Mouse (Mus musculus): ENCODE data around the gene Gm9803. TPM values are rescaled to one million over a fixed set of nuclear protein-coding genes. Genes with fewer than 3 reads are reported as not detected.

Gene Gm9803
- total RNA-seq, 1 experiment from 2014 or later: 30.4 TPM

DNA sequence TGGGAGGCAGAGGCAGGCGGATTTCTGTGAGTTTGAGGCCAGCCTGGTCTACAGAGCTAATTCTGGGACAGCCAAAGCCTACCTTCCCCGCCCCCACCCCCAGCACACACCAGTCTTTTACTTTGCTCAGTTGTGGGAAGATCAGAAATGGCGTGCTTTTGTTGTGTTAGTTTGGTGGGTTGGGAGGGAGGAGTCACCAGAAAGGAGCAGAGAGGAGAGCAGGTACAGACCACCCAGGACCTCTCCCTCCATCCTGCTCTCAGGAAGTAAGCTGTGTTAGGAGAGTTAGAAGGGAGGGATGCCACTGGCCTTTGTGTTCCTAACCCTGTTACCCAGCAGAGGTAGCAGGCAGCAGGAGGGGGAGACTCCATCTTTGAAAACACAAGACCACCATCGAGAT, 16.8 kb upstream of the Gm9803 start:
- ATAC-seq (replicated peaks; ENCODE audit: low read depth, poor library complexity, severe bottlenecking): no peak

DNA sequence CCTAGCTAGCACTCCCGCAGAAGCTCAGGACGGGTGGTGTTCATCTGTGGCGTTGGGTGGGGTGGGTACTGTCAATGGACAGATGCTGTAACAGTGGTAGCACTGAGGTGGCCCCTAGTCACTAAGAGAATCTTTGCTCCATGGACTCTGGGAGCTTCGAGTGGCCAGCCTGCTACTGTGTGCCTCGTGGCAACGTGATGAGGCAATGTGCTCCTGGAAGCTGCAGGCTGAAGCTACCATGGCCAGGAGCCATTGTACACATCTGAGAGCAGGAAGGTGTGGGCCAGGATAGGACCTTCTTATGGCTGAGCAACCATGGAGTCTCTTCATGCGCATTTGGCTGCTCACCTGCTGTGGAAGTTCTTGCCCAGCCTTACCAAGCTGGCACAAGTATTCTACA, 14.7 kb upstream of the Gm9803 start:
- no peak for ATAC-seq (replicated peaks; ENCODE audit: low read depth, poor library complexity, severe bottlenecking)

DNA sequence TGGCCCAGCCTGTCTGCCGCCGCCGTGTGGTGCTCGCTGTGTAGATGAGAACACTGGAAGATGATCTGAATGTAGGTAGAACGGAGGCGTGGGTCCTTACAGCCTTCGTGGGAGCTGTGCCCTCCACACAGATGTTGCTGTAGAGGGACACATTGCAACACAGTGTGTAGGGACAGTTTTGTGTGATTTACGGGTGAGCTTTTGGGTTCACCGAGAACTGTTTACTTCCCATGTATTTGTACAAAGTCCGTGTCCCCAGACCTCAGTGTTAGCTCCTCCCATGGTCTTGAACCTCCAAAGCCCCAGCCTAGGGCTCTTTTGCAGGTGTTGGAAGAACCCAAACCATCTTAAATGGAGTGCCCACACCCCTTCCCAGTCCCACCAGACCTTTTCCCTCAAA, 10.9 kb upstream of the Gm9803 start:
- no peak for ATAC-seq (replicated peaks; ENCODE audit: low read depth, poor library complexity, severe bottlenecking)

DNA sequence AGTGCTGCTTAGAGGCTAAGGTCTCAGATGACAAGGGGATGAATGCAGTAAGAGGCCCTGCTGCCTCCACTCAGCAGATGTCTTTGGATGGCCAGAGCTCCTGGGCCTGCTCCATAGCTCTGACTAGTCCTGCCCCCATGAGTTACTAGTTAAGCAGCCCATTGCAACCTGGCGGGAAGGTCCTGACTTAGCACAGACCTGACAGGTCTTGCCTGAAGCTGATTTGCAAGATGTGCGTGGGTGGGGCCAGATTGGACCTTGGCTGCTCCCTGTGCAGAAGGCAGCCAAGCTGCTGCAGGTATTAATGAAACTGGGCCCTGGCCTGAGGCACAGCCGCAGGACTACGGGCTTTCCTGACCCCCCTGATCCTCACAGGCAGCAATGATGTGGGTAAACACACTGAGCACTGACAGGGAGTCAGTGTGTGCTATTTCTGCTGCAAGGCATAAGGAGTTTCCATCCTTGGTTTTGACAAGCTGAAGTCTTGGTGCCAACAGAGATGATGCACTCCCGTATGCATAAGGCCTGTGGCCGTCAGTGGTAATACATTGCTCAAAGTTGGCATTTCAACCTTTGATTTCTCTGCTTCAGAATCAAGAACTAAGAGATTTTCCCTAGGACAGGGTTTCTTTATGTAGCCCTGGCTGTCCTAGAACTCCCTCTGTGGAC, 6.8 kb upstream of the Gm9803 start:
- no peak for ATAC-seq (replicated peaks; ENCODE audit: low read depth, poor library complexity, severe bottlenecking)

DNA sequence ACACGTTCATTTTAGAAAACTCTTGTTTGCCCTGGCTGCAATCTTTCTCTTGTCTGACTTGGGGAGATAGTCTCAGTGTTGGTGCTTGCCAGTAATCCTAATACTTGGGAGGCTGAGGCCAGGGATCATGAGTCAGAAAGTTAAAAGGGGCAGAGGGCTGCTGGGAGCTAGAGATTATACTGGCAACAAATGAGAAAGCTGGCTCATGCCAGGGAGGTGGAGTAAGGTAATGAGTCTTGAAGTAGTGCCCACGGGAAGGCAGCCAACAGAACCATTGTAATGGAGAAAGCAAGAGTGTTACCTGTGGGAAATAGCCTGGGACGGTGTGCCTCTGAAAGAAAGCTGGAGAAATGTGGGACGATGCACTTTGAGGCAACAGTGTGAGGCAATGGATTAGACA, 6.0 kb upstream of the Gm9803 start:
- no peak for ATAC-seq (replicated peaks; ENCODE audit: low read depth, poor library complexity, severe bottlenecking)

DNA sequence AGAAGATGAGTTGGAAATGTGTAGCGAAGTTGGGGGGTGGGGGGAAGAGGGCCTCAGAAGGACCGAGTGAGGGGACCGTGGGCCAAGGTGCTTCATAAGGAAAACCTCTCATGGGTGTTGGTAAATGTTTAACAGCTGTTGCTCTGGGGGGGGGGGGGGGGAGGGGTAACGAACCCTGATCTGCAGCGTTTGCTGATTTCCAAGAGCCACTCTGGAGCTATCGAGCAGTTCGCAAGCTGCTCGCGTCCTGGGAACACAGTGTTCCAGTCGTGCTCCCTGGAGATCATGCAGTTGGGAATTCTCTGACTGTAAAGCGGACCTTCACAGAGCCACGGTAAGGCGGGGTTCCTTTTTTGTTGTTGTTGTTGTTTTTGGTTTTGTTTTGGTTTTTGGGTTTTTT, 5.5 kb upstream of the Gm9803 start:
- ATAC-seq (replicated peaks; ENCODE audit: low read depth, poor library complexity, severe bottlenecking): no peak

DNA sequence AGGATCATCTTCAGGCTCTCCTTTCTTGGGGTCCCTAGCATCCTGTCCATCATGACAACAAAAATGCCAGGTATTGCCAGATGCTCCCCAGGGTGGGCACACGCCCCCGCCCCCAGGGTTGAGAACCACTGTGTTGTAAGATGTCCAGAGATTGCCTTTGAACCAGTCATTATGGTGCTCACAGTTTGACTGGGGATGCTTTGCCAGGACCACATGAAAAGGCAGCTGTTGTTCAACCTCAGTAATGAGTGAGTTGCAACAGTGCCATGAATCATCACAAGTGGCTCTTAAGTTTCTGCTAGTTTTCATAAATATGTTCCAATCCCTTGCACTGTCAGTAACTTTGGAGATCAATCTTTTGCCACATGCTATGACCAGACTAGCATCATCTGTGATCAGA, 3.9 kb upstream of the Gm9803 start:
- no peak for ATAC-seq (replicated peaks; ENCODE audit: low read depth, poor library complexity, severe bottlenecking)

DNA sequence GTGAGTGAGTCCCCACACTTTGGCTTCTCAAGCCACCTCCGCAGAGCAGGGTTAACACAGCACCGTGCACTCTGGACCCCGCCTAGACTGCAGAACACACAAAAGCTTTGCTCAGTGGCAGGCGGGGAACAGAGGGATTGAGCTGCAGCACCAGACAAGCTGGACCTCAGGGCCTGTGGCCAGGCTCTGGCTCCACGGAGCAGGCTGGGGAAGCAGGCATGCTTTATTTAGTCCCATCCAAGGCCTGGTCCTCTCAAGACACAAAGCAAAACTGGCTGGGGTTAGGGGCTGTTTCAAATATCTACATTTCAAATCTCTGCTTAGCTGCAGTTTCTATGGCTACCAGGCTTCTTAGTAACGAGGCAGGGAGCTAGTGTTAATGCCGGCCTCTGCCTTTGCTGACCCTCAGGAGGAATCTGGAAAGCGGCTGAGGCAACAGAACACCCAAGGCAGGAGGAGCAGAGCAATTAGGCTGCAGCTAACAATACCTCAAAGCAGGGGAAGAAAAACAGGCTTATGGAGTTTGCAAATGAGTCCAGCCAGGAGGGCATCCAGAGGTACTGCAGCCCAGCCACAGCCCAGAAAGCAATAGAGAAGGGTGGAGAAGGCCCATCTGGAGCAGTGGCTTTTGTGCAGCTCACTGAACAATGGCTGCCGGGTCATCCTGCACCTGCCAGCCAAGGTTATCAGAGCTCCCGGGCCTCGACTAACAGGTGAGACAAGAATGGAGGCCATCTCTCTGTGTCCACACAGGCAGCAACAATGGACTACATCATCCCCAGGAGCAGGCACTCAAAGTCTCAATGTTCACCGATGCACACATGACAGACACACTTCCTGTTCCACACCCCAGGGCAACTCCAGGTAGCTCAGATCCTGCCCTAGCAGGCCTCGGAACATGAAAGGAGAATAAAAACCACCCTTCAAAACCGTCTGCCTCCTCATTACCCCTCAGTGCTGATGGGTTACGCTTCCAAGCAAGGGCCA, 3.7 kb downstream of the Gm9803 start:
- no peak for ATAC-seq (replicated peaks; ENCODE audit: low read depth, poor library complexity, severe bottlenecking)

DNA sequence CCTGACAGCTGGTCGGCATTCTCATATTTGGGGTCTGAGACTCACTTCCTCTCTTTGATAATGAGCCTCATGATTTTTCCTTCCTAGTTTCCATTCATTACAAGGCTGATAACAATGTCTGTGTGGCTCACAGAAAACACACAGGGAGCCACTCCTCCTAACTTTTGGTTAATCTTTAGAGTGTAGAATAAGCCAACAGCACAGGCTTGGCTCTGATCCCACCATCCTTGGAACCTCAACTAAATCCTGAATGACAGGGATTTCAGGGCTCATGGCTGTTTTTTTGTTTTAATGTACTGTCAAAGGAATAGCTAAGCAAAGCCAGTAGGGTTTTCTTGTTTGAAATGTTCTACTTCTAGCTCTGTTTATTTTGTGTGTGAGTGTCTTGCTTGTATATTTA, 10.5 kb downstream of the Gm9803 start:
- ATAC-seq (replicated peaks; ENCODE audit: low read depth, poor library complexity, severe bottlenecking): 0 out of 2 replicates have a peak, but pooled peaks have one; percentile 25

DNA sequence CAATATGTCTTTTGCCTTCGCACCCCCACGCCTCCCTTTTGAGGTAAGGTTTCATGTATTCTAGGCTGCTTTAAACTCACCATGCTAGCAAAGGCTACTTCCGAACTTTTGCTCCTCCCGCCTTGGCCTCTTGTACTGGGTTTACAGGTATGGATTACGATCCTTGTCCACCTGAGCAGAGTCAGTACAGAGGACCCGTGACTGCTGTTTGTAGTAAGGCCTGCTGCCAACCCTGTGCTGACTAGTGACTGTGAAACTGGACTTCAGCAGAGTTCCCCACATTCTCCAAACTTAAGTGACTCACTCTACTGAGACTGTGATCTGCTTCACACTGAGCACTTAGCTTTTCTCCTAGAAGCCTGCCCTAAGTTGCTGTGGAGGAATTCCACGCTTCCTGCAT, 13.8 kb downstream of the Gm9803 start:
- no peak for ATAC-seq (replicated peaks; ENCODE audit: low read depth, poor library complexity, severe bottlenecking)

DNA sequence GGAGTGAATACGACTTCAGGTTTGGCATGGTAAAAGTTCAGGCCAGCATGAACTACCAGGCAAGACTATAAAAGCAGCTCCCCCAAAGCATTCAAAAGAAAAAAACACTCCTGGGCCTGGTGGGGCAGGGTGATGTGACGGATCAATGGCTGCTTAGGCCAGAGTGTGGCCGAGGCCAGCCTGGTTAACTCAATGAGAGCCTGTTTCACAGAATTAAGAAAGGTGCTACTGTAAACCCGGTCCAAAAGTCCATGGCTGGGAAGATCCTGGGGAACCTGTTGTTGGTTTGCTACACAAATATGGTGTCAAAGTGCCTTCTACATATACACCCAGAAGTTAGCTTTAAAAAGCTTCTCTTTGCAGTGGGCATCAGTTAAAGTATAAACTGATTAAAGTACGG, 14.9 kb downstream of the Gm9803 start:
- no peak for ATAC-seq (replicated peaks; ENCODE audit: low read depth, poor library complexity, severe bottlenecking)

DNA sequence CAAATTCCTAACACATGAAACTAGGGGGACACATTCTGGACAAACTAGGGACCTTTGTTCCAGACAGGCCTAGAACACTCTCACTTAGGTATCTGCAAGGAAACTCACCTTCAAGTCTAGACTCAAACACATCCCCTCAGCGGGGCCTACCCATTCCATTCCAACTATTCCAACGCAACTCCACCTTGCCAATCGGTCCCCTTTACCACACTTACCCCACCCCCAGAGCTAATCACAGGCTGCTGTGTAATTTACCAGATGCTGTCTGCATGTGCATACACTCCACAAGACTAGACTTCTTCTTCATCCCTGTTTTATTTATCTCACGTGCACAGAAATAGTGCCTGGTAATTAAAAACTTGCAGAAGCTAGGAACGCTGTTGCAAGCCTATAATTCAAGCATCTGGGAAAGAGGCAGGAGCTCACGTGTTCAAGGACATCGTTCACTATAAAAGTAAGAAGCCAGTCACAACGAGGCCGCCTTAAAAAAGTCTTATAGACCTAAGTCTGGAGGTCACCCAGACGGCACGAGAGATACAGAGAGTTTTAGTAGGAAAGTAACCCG, 15.9 kb downstream of the Gm9803 start:
- ATAC-seq (replicated peaks; ENCODE audit: low read depth, poor library complexity, severe bottlenecking): no peak

DNA sequence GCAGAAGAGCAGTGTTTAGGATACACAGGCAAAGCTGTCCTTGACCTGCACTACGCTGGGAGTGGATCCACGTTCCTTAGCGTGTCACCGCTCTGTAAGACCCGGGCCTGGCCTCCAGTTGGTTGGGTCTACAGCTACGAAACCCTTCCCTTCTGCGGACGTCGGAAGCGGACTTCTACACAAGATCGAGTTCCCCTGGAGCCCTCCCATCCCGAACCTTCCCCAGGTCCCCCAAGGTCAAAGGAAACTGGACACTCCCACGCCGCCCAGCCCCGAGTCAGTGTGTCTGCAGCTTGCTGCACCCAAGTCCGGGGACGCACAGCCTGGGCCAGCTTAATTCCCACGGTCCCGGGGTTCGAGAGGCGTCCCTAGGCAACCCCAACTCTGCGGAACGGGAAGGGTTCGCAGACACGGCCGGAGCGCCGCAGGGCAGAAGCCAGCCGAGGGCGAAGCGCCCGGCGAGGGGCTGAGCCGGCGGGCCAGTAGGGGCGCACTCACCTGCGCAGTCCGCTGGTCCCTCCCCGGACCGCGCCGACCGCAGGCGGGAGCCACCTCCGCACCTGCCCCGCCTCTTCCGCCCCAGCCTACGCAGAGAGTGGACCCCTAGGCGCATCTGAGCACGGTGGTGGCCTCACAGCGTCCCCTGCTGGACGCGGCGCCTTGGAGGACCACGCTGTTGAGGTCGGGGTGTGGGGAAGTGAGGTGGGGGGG, 16.7 kb downstream of the Gm9803 start, which contains the start of gene 1700021F05Rik:
1700021F05Rik (minus strand) TSS at position 553 of the 711 bp plus-strand sequence.
- ATAC-seq (replicated peaks; ENCODE audit: low read depth, poor library complexity, severe bottlenecking): peak; percentile 97

DNA sequence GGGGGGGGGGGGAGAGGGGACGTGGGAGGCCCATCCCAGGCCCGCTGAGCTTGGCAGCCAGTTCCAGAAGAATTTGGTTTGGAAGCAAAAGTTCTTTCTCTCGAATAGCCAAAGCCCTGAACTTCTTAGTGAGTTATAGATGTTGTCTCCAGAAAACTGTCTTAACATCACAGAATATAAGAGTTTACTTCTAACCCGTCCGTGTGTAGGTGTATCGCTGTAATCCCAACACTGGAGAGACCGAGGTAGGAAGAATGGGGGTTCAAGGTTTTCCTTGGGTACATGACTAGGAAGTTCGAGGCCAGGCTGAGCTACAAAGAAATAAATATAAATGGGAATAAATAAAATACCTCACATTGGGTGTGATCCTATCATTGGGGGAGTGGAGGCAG, 17.3 kb downstream of the Gm9803 start:
- no peak for ATAC-seq (replicated peaks; ENCODE audit: low read depth, poor library complexity, severe bottlenecking)

DNA sequence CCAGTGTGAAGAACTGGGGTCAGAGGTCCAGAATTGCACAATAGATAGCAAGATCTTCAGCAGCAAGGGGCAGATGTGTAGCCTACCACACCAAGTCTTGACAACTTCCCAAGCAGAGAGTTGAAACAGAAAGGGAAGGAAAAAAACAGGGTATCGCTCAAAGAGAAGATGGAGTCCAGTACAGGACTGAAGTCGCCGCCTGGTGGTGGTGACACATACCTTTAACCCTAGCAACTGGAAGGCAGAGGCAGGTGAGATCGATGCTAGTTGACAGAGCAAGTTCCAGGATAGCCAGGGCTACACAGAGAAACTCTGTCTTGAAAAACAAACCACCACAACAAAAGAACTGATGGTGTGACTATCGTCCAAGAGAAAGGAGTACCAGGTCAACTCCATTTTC, 25.5 kb downstream of the Gm9803 start:
- ATAC-seq (replicated peaks; ENCODE audit: low read depth, poor library complexity, severe bottlenecking): no peak

DNA sequence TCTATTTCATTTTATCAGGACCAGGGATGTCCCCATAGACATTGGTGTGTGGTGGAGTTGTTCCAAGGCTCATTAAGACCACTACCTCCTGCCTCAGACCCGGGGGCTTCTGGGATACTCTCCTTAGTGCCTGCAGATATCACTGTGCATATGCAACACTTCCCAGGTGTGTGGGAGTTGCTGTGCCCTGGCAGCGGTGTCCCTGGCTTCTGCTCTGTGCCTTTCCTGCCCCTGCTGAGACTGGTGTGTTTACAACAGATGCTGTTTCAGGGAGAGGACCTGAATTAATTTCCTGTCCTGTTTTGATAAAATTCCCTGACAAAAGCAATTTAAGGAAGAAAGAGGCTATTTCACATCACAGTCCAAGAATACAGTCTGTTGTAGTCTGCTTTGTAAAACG, 27.0 kb downstream of the Gm9803 start:
- no peak for ATAC-seq (replicated peaks; ENCODE audit: low read depth, poor library complexity, severe bottlenecking)

DNA sequence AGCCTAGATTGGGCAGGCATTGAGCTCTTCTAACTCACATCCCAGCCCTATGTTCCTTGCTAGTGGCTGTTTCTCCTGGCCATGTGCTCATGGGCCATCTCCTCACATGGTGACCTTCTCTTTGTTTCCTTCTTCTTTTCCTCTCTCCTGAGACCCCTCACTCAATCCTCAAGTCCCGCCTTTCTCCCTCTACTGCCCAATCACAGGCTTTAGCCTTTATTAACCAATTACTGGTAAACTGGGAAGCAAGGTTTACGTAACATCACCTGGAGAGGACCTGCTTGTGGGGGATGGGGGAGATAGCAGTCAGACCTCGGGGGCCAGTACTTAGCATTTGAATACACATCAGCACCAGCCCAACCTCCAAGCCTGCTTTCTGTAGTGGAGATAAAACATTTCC, 27.5 kb downstream of the Gm9803 start:
- no peak for ATAC-seq (replicated peaks; ENCODE audit: low read depth, poor library complexity, severe bottlenecking)

DNA sequence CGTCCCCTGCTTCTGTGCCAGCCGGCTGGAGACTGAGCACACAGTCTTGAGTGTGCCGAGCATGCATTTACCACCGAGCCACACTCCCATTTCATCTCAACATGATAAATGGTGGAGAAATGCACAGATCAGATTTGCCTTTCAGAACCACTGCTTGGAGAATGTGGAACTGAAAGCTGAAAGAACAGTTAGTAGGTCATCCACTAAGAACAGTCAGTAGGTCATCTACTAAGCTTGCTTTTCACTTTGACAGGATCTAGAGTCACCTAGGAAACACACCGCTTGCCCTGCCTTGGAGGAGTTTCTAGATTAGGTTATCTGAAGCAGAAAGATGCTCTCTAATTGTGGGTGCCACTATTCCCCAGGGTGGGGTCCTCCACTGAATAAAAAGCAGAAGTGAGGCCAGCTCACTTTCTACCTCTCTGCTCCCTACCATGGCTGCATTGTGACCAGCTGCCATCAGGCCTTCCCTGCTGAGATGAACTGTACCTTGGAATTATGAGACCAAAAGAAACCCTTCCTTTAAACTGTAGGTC, 33.8 kb downstream of the Gm9803 start:
- peak; percentile 60; the same call in 1 of the 2 replicates for ATAC-seq (replicated peaks; ENCODE audit: low read depth, poor library complexity, severe bottlenecking)

DNA sequence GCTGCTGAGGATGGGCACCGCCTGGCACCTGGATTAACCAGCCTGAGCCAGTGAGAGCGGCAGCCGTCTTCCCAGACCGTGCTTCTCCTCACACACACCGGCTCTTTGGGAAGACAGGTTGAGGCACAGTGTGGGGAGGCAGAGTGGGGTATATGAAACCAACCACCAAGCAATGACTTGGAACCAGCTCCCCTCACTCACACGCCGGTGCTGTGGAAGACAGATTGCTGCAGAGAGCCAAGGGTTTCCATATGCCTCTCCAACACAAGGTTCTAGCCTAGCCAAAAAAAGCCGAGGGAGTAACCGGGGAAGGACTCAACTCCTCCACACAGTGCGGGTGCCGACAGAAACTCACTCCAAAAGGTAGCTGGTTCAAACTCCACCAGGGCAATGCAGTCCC, 35.4 kb downstream of the Gm9803 start:
- ATAC-seq (replicated peaks; ENCODE audit: low read depth, poor library complexity, severe bottlenecking): no peak

DNA sequence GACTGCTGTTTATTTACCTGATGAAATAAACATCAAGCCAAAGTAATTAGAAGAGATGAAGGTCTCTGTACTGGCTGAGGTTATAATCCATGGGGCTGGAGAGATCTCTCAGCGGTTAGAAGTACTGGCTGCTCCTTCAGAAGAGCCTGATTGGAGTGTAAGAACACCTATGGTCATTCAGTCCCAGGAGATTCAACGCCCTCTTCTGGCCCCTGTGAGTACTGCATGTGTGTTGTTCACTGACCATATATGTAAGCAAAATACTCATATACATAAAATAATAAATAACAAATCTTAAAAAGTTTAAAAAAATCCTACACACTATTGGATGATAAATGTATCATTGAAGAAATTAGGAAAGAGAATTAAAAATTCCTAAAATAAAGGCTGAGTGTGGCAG, 36.9 kb downstream of the Gm9803 start:
- ATAC-seq (replicated peaks; ENCODE audit: low read depth, poor library complexity, severe bottlenecking): no peak
